Mouse (Mus musculus) C2C12 (cell line): ENCODE results near the gene Tmed4.

ENCODE experiments used
- CTCF ChIP-seq: IDR thresholded peaks from one replicate; pipeline ENCODE4 v1.5.1; 2011; ENCODE audit not compliant: control insufficient read depth, insufficient read depth, insufficient read length
- MAX ChIP-seq: IDR thresholded peaks from one replicate; pipeline ENCODE4 v1.6.1; 2011; ENCODE audit warnings: mild to moderate bottlenecking, control low read depth
- USF1 ChIP-seq: IDR thresholded peaks from one replicate; pipeline ENCODE4 v1.6.1; 2011; ENCODE audit warnings: low read depth, mild to moderate bottlenecking, control low read depth, moderate library complexity

DNA sequence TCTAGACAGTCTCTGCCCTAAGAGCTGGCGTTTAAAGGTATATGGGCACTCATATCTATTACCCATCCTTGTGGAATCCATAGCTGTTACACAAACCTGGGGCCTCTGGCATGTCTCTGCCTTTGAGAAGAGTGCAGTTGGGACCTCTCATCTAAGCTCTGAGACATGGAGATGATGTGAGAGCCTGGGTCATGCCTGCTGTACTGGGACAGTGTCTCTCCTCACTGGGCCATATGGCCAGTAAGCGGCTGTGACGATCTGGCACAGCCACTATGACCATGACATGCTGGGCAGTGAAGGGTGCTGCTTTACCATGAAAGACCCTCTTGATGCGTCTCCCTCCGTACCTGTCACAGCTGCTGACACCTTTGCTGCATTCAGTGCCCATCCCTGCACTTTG, 22.4 kb downstream of the Tmed4 start:
- no peak for TF ChIP-seq CTCF
- TF ChIP-seq USF1, result no peak
- TF ChIP-seq MAX, result no peak
